Mouse (Mus musculus): Measurements from ENCODE around the gene Trmt11. TPM values are rescaled to one million over a fixed set of nuclear protein-coding genes. Genes with fewer than 3 reads are reported as not detected.

Gene Trmt11
- polyA plus RNA-seq, 1 experiment from 2014 or later = 30.9 TPM

Other genes with a start within 250 kb of the Trmt11 start
- 14.2 TPM in 2 replicates for gene Hint3, start 28.9 kb upstream of the Trmt11 start, polyA plus RNA-seq (2016; fragmentation: Nextera tagmentation; extraction: Ambion mirVana)
- gene Ncoa7, start 202.6 kb upstream of the Trmt11 start, polyA plus RNA-seq (2016; fragmentation: Nextera tagmentation; extraction: Ambion mirVana) = 7.6 and 8.8 TPM in 2 replicates
- 2.5 and 3.2 TPM in 2 replicates for gene Hey2, start 242.1 kb upstream of the Trmt11 start, polyA plus RNA-seq (2016; fragmentation: Nextera tagmentation; extraction: Ambion mirVana)

Measured in embryonic facial prominence, embryonic 10.5 days (tissue).